Mouse (Mus musculus): ENCODE data around the gene Pnp. TPM values are rescaled to one million over a fixed set of nuclear protein-coding genes. Genes with fewer than 3 reads are reported as not detected.
A peak's percentile ranks its signal among the peaks of the same experiment; 100 is the strongest.
"Not testable (repeated sequence)": the region's sequence is repeated elsewhere in the genome, so short reads cannot be mapped to it uniquely, and the experiment has no call there.

Pnp gene
- polyA plus RNA-seq, 1 experiment from 2014 or later, result 39.0 TPM

GRCm38 (mm10) chr14:50956724-50957123, 25.8 kb downstream of the Pnp start:
- WGBS, result 80% methylated on average over 6 of the region's 6 CpGs
- not testable (repeated sequence) for H3K4me3 ChIP-seq; H3K9me3 ChIP-seq (replicated peaks); H3K9ac ChIP-seq; H3K4me1 ChIP-seq (replicated peaks); H3K36me3 ChIP-seq; H3K27me3 ChIP-seq (replicated peaks); H3K27ac ChIP-seq (ENCODE audit: poor library complexity, severe bottlenecking); ATAC-seq (ENCODE audit: insufficient number of reproducible peaks, low FRiP score)
- H3K4me2 ChIP-seq, result peak overlapping the region; percentile 64

- not testable (repeated sequence) for H3K9ac ChIP-seq; H3K4me3 ChIP-seq; H3K4me2 ChIP-seq; H3K9me3 ChIP-seq (replicated peaks); H3K4me1 ChIP-seq (replicated peaks); H3K27me3 ChIP-seq (replicated peaks); H3K27ac ChIP-seq (ENCODE audit: poor library complexity, severe bottlenecking); ATAC-seq (ENCODE audit: insufficient number of reproducible peaks, low FRiP score); H3K36me3 ChIP-seq
- WGBS, result 63% methylated on average over 3 of the region's 3 CpGs
These were observed 26.3 kb downstream of the Pnp start for GRCm38 (mm10) chr14:50957146-50957545.

GRCm38 (mm10) chr14:50958289-50958995, 27.6 kb downstream of the Pnp start:
- not testable (repeated sequence) for H3K4me2 ChIP-seq; H3K27me3 ChIP-seq (replicated peaks); H3K9me3 ChIP-seq (replicated peaks); H3K36me3 ChIP-seq; ATAC-seq (ENCODE audit: insufficient number of reproducible peaks, low FRiP score); H3K4me3 ChIP-seq; H3K27ac ChIP-seq (ENCODE audit: poor library complexity, severe bottlenecking); H3K4me1 ChIP-seq (replicated peaks); H3K9ac ChIP-seq
- WGBS, result 85% methylated on average over 5 of the region's 5 CpGs

- H3K9me3 ChIP-seq (replicated peaks), result no peaks in the 10 kb centered on the region
- no peak for ATAC-seq (ENCODE audit: insufficient number of reproducible peaks, low FRiP score)
- H3K4me3 ChIP-seq, result no peak overlapping the region
- no peaks in the 10 kb centered on the region for H3K36me3 ChIP-seq
- no peak overlapping the region for H3K27ac ChIP-seq (ENCODE audit: poor library complexity, severe bottlenecking)
- H3K4me1 ChIP-seq (replicated peaks), result peaks cover 4% of the 10 kb centered on the region
- no peak overlapping the region for H3K9ac ChIP-seq
- no peak overlapping the region for H3K4me2 ChIP-seq
- no peaks in the 10 kb centered on the region for H3K27me3 ChIP-seq (replicated peaks)
- 82% methylated on average over 5 of the region's 5 CpGs for WGBS
These were observed 37.5 kb downstream of the Pnp start for GRCm38 (mm10) chr14:50968216-50968980.

- H3K36me3 ChIP-seq, result no peaks in the 10 kb centered on the region
- WGBS, result 27% methylated on average over 1 of the region's 1 CpGs
These were observed 38.2 kb downstream of the Pnp start for GRCm38 (mm10) chr14:50969041-50969440.

GRCm38 (mm10) chr14:50969558-50970544, 39.0 kb downstream of the Pnp start:
- Histone ChIP-seq H3K4me3 (0 out of 2 replicates have a peak overlapping the region, but pooled peaks have one; percentile 3), H3K27me3 (replicated peaks) (no peaks in the 10 kb centered on the region), H3K36me3 (no peaks in the 10 kb centered on the region), H3K9ac (peak overlapping the region; percentile 35; the same call in 1 of the 2 replicates), H3K27ac (ENCODE audit: poor library complexity, severe bottlenecking) (peak overlapping the region; percentile 54), H3K4me2 (peak overlapping the region; percentile 44), H3K9me3 (replicated peaks) (no peaks in the 10 kb centered on the region), H3K4me1 (replicated peaks) (peaks cover 4% of the 10 kb centered on the region)
- 22% methylated on average over 12 of the region's 12 CpGs for WGBS
- no peak for ATAC-seq (ENCODE audit: insufficient number of reproducible peaks, low FRiP score)

More at GRCm38 (mm10) chr14:50969041-50969440, 38.2 kb downstream of the Pnp start:
- Histone ChIP-seq H3K9ac (no peak overlapping the region), H3K9me3 (replicated peaks) (no peaks in the 10 kb centered on the region), H3K4me3 (no peak overlapping the region), H3K4me1 (replicated peaks) (peaks cover 4% of the 10 kb centered on the region), H3K27me3 (replicated peaks) (no peaks in the 10 kb centered on the region), H3K27ac (ENCODE audit: poor library complexity, severe bottlenecking) (no peak overlapping the region), H3K4me2 (no peak overlapping the region)
- ATAC-seq (ENCODE audit: insufficient number of reproducible peaks, low FRiP score), result no peak

GRCm38 (mm10) chr14:50970822-50971221, 39.9 kb downstream of the Pnp start:
- H3K4me1 ChIP-seq (replicated peaks), result peaks cover 4% of the 10 kb centered on the region
- H3K27ac ChIP-seq (ENCODE audit: poor library complexity, severe bottlenecking), result no peak overlapping the region
- no peak for ATAC-seq (ENCODE audit: insufficient number of reproducible peaks, low FRiP score)

GRCm38 (mm10) chr14:50973054-50973453, 42.2 kb downstream of the Pnp start:
- H3K9me3 ChIP-seq (replicated peaks); H3K4me2 ChIP-seq; H3K4me3 ChIP-seq; H3K27ac ChIP-seq (ENCODE audit: poor library complexity, severe bottlenecking); H3K36me3 ChIP-seq; H3K4me1 ChIP-seq (replicated peaks); ATAC-seq (ENCODE audit: insufficient number of reproducible peaks, low FRiP score); H3K9ac ChIP-seq; H3K27me3 ChIP-seq (replicated peaks): not testable (repeated sequence)
- 86% methylated on average over 5 of the region's 5 CpGs for WGBS

More at GRCm38 (mm10) chr14:50970822-50971221, 39.9 kb downstream of the Pnp start:
- H3K4me2 ChIP-seq, result no peak overlapping the region
- 35% methylated on average over 1 of the region's 1 CpGs for WGBS
- no peaks in the 10 kb centered on the region for H3K9me3 ChIP-seq (replicated peaks)
- H3K36me3 ChIP-seq, result no peaks in the 10 kb centered on the region
- H3K9ac ChIP-seq, result no peak overlapping the region
- no peak overlapping the region for H3K4me3 ChIP-seq
- H3K27me3 ChIP-seq (replicated peaks), result no peaks in the 10 kb centered on the region

GRCm38 (mm10) chr14:50973700-50974099, 42.8 kb downstream of the Pnp start:
- peaks cover 9% of the 10 kb centered on the region for H3K4me1 ChIP-seq (replicated peaks)
- H3K27me3 ChIP-seq (replicated peaks), result no peaks in the 10 kb centered on the region
- no peaks in the 10 kb centered on the region for H3K36me3 ChIP-seq
- no peak overlapping the region for H3K4me2 ChIP-seq
- H3K4me3 ChIP-seq, result no peak overlapping the region
- no peak overlapping the region for H3K9ac ChIP-seq
- ATAC-seq (ENCODE audit: insufficient number of reproducible peaks, low FRiP score), result no peak
- H3K9me3 ChIP-seq (replicated peaks), result no peaks in the 10 kb centered on the region
- no peak overlapping the region for H3K27ac ChIP-seq (ENCODE audit: poor library complexity, severe bottlenecking)
- WGBS, result 46% methylated on average over 4 of the region's 4 CpGs

- Histone ChIP-seq H3K4me1 (replicated peaks) (peaks cover 5% of the 10 kb centered on the region), H3K4me3 (no peak overlapping the region), H3K4me2 (no peak overlapping the region), H3K9ac (no peak overlapping the region), H3K9me3 (replicated peaks) (no peaks in the 10 kb centered on the region), H3K27me3 (replicated peaks) (no peaks in the 10 kb centered on the region), H3K36me3 (no peaks in the 10 kb centered on the region), H3K27ac (ENCODE audit: poor library complexity, severe bottlenecking) (no peak overlapping the region)
- WGBS, result 36% methylated on average over 5 of the region's 5 CpGs
- no peak for ATAC-seq (ENCODE audit: insufficient number of reproducible peaks, low FRiP score)
These were observed 44.1 kb downstream of the Pnp start for GRCm38 (mm10) chr14:50975001-50975400.

- H3K4me3 ChIP-seq, result no peak overlapping the region
- H3K27me3 ChIP-seq (replicated peaks), result no peaks in the 10 kb centered on the region
- H3K4me2 ChIP-seq, result peak overlapping the region; percentile 32
- WGBS, result 26% methylated on average over 9 of the region's 9 CpGs
- H3K27ac ChIP-seq (ENCODE audit: poor library complexity, severe bottlenecking), result no peak overlapping the region
- ATAC-seq (ENCODE audit: insufficient number of reproducible peaks, low FRiP score), result no peak
- H3K9me3 ChIP-seq (replicated peaks), result no peaks in the 10 kb centered on the region
- H3K9ac ChIP-seq, result no peak overlapping the region
- no peaks in the 10 kb centered on the region for H3K36me3 ChIP-seq
- peaks cover 5% of the 10 kb centered on the region for H3K4me1 ChIP-seq (replicated peaks)
These were observed 45.8 kb downstream of the Pnp start for GRCm38 (mm10) chr14:50976674-50977073.
